Mouse (Mus musculus): ENCODE data around the gene Tmem204. TPM values are rescaled to one million over a fixed set of nuclear protein-coding genes. Genes with fewer than 3 reads are reported as not detected.

Gene Tmem204
- total and polyA plus RNA-seq, 3 experiments = 0.10 TPM; not detected in 2

DNA sequence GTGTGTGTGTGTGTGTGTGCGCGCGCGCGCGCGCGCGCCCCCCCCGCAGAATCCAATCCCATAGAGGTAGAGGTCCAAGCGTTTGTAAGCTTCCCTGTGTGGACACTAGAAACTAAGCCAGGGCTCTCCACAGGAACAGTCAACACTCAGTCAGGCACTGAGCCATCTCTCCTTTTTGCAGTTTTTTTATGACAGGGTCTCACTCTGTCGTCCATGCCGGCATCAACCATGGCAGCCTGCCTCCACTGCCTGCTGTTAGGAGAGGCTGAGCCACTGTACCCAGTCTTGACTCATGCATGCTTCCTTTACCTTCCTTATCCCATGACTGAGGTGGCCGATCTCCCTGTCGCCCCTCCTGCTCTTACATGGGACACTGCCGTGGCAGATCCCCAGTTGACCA, 24.4 kb upstream of the Tmem204 start:
- Histone ChIP-seq H3K4me1 (ENCODE audit: control insufficient read depth in 1 of 2, insufficient read depth in 2 of 2, low read length in 2 of 2) (no peaks in the 10 kb centered on the region), H3K9me3 (replicated peaks; ENCODE audit: insufficient read depth, low read length) (no peaks in the 10 kb centered on the region), H3K36me3 (ENCODE audit: control insufficient read depth in 1 of 2, insufficient read depth in 2 of 2, low read length in 2 of 2) (peaks cover 0 to 2% of the 10 kb centered on the region in 2 experiments; a peak in 1 of 4 replicates), H3K27ac (ENCODE audit: control insufficient read depth, low read depth, low read length) (no peak overlapping the region), H3K4me3 (ENCODE audit: control insufficient read depth in 1 of 2, insufficient read depth in 1 of 2, low read depth in 2 of 2, low read length in 2 of 2) (no peak overlapping the region), H3K27me3 (ENCODE audit: control insufficient read depth in 1 of 2, insufficient read depth in 2 of 2, low read length in 2 of 2) (no peaks in the 10 kb centered on the region), H3K9ac (ENCODE audit: control insufficient read depth, low read depth, low read length, poor library complexity, severe bottlenecking) (no peak overlapping the region), H3K79me2 (ENCODE audit: control insufficient read depth, insufficient read depth, low read length, poor library complexity) (no peaks in the 10 kb centered on the region)
- no peak for TF ChIP-seq MXI1 (IDR thresholded peaks at IDR 0.05; ENCODE audit: low read depth, low read length)
- no peak for TF ChIP-seq NELFE (IDR thresholded peaks at IDR 0.05; ENCODE audit: low read depth, low read length)
- TF ChIP-seq RAD21 (IDR thresholded peaks at IDR 0.05; ENCODE audit: low read depth, low read length) = no peak
- DNase-seq (ENCODE audit: low read depth, low spot score) = no peak

- no peaks in the 10 kb centered on the region for H3K27me3 ChIP-seq (ENCODE audit: control insufficient read depth in 1 of 2, insufficient read depth in 2 of 2, low read length in 2 of 2)
- H3K36me3 ChIP-seq (ENCODE audit: control insufficient read depth in 1 of 2, insufficient read depth in 2 of 2, low read length in 2 of 2) = no peaks in the 10 kb centered on the region; a peak in 1 of 4 replicates
- H3K27ac ChIP-seq (ENCODE audit: control insufficient read depth, low read depth, low read length) = no peak overlapping the region
- DNase-seq (ENCODE audit: low read depth, low spot score) = no peak
- H3K9me3 ChIP-seq (replicated peaks; ENCODE audit: insufficient read depth, low read length) = no peaks in the 10 kb centered on the region
- no peak overlapping the region for H3K9ac ChIP-seq (ENCODE audit: control insufficient read depth, low read depth, low read length, poor library complexity, severe bottlenecking)
- H3K4me3 ChIP-seq (ENCODE audit: control insufficient read depth in 1 of 2, insufficient read depth in 1 of 2, low read depth in 2 of 2, low read length in 2 of 2) = no peak overlapping the region
- H3K79me2 ChIP-seq (ENCODE audit: control insufficient read depth, insufficient read depth, low read length, poor library complexity) = no peaks in the 10 kb centered on the region
- TF ChIP-seq ZNF384 (IDR thresholded peaks at IDR 0.05; ENCODE audit: low read depth, low read length) (no peak), POLR2AphosphoS2 (IDR thresholded peaks at IDR 0.05; ENCODE audit: low read length) (no peak), BHLHE40 (IDR thresholded peaks at IDR 0.05; ENCODE audit: borderline replicate concordance, low read depth, low read length) (no peak), EP300 (IDR thresholded peaks at IDR 0.05; ENCODE audit: low read depth in 1 of 2, low read length in 2 of 2) (no peak), ETS1 (IDR thresholded peaks at IDR 0.05; ENCODE audit: low read depth, low read length) (no peak), MYB (IDR thresholded peaks at IDR 0.05; ENCODE audit: low read depth, low read length) (no peak), POLR2A (IDR thresholded peaks at IDR 0.05; ENCODE audit: control insufficient read depth in 1 of 2, insufficient read depth in 1 of 2, low read depth in 1 of 2, low read length in 2 of 2, poor library complexity in 1 of 2) (no peak), ZKSCAN1 (IDR thresholded peaks at IDR 0.05; ENCODE audit: low read depth, low read length) (no peak), UBTF (IDR thresholded peaks at IDR 0.05; ENCODE audit: borderline replicate concordance, insufficient read depth, low read depth, low read length) (no peak), TCF12 (IDR thresholded peaks at IDR 0.05; ENCODE audit: low read depth, low read length) (no peak), MAZ (IDR thresholded peaks at IDR 0.05; ENCODE audit: low read depth, low read length) (no peak)
- no peaks in the 10 kb centered on the region for H3K4me1 ChIP-seq (ENCODE audit: control insufficient read depth in 1 of 2, insufficient read depth in 2 of 2, low read length in 2 of 2)
Measured at GRCm38 (mm10) chr17:25101338-25101737, 17.9 kb upstream of the Tmem204 start.

GRCm38 (mm10) chr17:25100052-25100451, 16.7 kb upstream of the Tmem204 start:
- H3K9ac ChIP-seq (ENCODE audit: control insufficient read depth, low read depth, low read length, poor library complexity, severe bottlenecking) = no peak overlapping the region
- no peak overlapping the region for H3K4me3 ChIP-seq (ENCODE audit: control insufficient read depth in 1 of 2, insufficient read depth in 1 of 2, low read depth in 2 of 2, low read length in 2 of 2)
- no peak overlapping the region for H3K27ac ChIP-seq (ENCODE audit: control insufficient read depth, low read depth, low read length)
- H3K4me1 ChIP-seq (ENCODE audit: control insufficient read depth in 1 of 2, insufficient read depth in 2 of 2, low read length in 2 of 2) = no peaks in the 10 kb centered on the region
- no peaks in the 10 kb centered on the region for H3K9me3 ChIP-seq (replicated peaks; ENCODE audit: insufficient read depth, low read length)
- no peak for DNase-seq (ENCODE audit: low read depth, low spot score)
- TF ChIP-seq ZNF384 (IDR thresholded peaks at IDR 0.05; ENCODE audit: low read depth, low read length) (no peak), NRF1 (IDR thresholded peaks at IDR 0.05; ENCODE audit: insufficient read depth, low read depth, low read length, poor library complexity, severe bottlenecking) (no peak), SMC3 (IDR thresholded peaks at IDR 0.05; ENCODE audit: low read depth, low read length) (no peak), ETS1 (IDR thresholded peaks at IDR 0.05; ENCODE audit: low read depth, low read length) (no peak), ZKSCAN1 (IDR thresholded peaks at IDR 0.05; ENCODE audit: low read depth, low read length) (no peak), ZC3H11A (IDR thresholded peaks at IDR 0.05; ENCODE audit: low read depth, low read length) (no peak), RAD21 (IDR thresholded peaks at IDR 0.05; ENCODE audit: low read depth, low read length) (no peak), BHLHE40 (IDR thresholded peaks at IDR 0.05; ENCODE audit: borderline replicate concordance, low read depth, low read length) (no peak), USF1 (IDR thresholded peaks at IDR 0.05; ENCODE audit: low read depth, low read length) (no peak), CHD1 (IDR thresholded peaks at IDR 0.05; ENCODE audit: low read depth, low read length) (no peak), NELFE (IDR thresholded peaks at IDR 0.05; ENCODE audit: low read depth, low read length) (no peak), USF2 (IDR thresholded peaks at IDR 0.05; ENCODE audit: borderline replicate concordance in 1 of 2, insufficient read depth in 1 of 2, low read depth in 1 of 2, low read length in 2 of 2) (no peak), MYC (IDR thresholded peaks at IDR 0.05; ENCODE audit: low read depth, low read length) (no peak), MXI1 (IDR thresholded peaks at IDR 0.05; ENCODE audit: low read depth, low read length) (no peak), JUND (IDR thresholded peaks at IDR 0.05; ENCODE audit: low read depth, low read length) (no peak)
- H3K36me3 ChIP-seq (ENCODE audit: control insufficient read depth in 1 of 2, insufficient read depth in 2 of 2, low read length in 2 of 2) = no peaks in the 10 kb centered on the region; a peak in 1 of 4 replicates
- no peaks in the 10 kb centered on the region for H3K27me3 ChIP-seq (ENCODE audit: control insufficient read depth in 1 of 2, insufficient read depth in 2 of 2, low read length in 2 of 2)
- H3K79me2 ChIP-seq (ENCODE audit: control insufficient read depth, insufficient read depth, low read length, poor library complexity) = no peaks in the 10 kb centered on the region
